Mouse (Mus musculus) cerebellum, postnatal 36 days (tissue): Measurements from ENCODE around the gene Cxcr5.
A peak's percentile ranks its signal among the peaks of the same experiment; 100 is the strongest.
"Not testable (repeated sequence)": the region's sequence is repeated elsewhere in the genome, so short reads cannot be mapped to it uniquely, and the experiment has no call there.

Experiments used
- DNase-seq, 2 experiments: peaks; one replicate each; pipeline ENCODE4 v3.0.0; 2021 to 2022; ENCODE audit warnings: mixed read lengths in 2 of 2

Cxcr5 gene

GRCm38 (mm10) chr9:44587262-44588160 is 25.8 kb upstream of the Cxcr5 start:
- no peak for DNase-seq

GRCm38 (mm10) chr9:44586640-44587261 is 25.1 kb upstream of the Cxcr5 start:
- DNase-seq = no peak

- no peak for DNase-seq
Measured at GRCm38 (mm10) chr9:44582390-44582789, 20.7 kb upstream of the Cxcr5 start.

GRCm38 (mm10) chr9:44581423-44581822 is 19.7 kb upstream of the Cxcr5 start:
- no peak for DNase-seq

GRCm38 (mm10) chr9:44580085-44580484 is 18.4 kb upstream of the Cxcr5 start:
- DNase-seq = no peak

- no peak for DNase-seq
Measured at GRCm38 (mm10) chr9:44579392-44579791, 17.7 kb upstream of the Cxcr5 start.

GRCm38 (mm10) chr9:44576046-44576445 is 14.4 kb upstream of the Cxcr5 start:
- DNase-seq = not testable (repeated sequence)

- DNase-seq = no peak
Measured at GRCm38 (mm10) chr9:44575095-44575494, 13.4 kb upstream of the Cxcr5 start.

GRCm38 (mm10) chr9:44573306-44573705 is 11.6 kb upstream of the Cxcr5 start:
- DNase-seq = no peak

- no peak for DNase-seq
Measured at GRCm38 (mm10) chr9:44570939-44571382, 9.3 kb upstream of the Cxcr5 start.

GRCm38 (mm10) chr9:44568083-44568455 is 6.4 kb upstream of the Cxcr5 start:
- no peak for DNase-seq

GRCm38 (mm10) chr9:44567338-44568082 is 5.8 kb upstream of the Cxcr5 start:
- peak; percentile 47 to 60 for DNase-seq

- no peak for DNase-seq
Measured at GRCm38 (mm10) chr9:44565367-44565766, 3.7 kb upstream of the Cxcr5 start.

- no peak for DNase-seq
Measured at GRCm38 (mm10) chr9:44562936-44563335, 1.3 kb upstream of the Cxcr5 start.

GRCm38 (mm10) chr9:44552161-44552560 is 9.5 kb downstream of the Cxcr5 start:
- DNase-seq = no peak

GRCm38 (mm10) chr9:44551138-44551537 is 10.5 kb downstream of the Cxcr5 start:
- DNase-seq = no peak

- no peak for DNase-seq
Measured at GRCm38 (mm10) chr9:44548412-44549152, 13.1 kb downstream of the Cxcr5 start.

- no peak for DNase-seq
Measured at GRCm38 (mm10) chr9:44544986-44545385, 16.7 kb downstream of the Cxcr5 start.

- DNase-seq = no peak
Measured at GRCm38 (mm10) chr9:44542364-44542763, 19.3 kb downstream of the Cxcr5 start.

GRCm38 (mm10) chr9:44540676-44541075 is 21.0 kb downstream of the Cxcr5 start:
- DNase-seq = no peak

GRCm38 (mm10) chr9:44539816-44540421 is 21.8 kb downstream of the Cxcr5 start:
- DNase-seq = no peak

- DNase-seq = no peak
Measured at GRCm38 (mm10) chr9:44537625-44538301, 23.9 kb downstream of the Cxcr5 start.
